Mouse (Mus musculus): ENCODE measurements around the gene Myh3.

Gene Myh3

DNA sequence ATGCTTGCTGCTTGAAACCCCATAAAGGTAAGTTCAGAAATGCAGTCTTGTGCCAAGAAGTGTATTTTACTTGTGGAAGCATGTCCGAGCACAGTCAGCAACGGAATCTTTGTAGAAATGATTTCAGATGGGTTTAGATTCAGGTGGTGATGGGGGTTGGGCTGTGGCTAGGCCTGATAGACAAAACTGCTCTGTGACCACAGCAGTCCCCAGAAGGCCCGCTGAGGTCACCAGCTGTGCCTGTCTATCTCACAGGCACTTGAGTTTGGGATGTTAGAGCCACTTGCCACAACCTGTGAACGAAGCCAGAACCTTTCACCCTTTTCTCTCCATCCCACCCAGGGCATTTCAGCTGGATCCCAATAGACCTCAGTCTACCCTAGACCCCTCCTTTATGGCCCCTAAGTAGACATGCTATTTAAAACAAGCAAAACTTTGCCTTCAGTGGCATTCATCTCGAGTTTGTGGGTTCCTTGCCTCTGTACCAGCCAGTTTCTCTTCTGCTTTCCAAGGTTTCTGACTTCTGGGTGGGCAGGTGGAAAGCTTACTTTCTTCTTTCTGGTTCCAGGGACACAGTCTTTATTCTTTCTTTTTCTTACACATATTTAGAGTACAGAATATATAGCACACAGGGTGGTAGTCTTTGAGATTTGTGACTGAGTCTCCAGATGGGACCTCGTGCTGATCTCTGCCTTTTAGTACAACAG lies 66.6 kb downstream of the Myh3 start:
- DNase-seq (ENCODE audit: low spot score): no peak

GRCm38 (mm10) chr11:67145482-67146408 lies 67.6 kb downstream of the Myh3 start:
- no peak for DNase-seq (ENCODE audit: low spot score)

DNA sequence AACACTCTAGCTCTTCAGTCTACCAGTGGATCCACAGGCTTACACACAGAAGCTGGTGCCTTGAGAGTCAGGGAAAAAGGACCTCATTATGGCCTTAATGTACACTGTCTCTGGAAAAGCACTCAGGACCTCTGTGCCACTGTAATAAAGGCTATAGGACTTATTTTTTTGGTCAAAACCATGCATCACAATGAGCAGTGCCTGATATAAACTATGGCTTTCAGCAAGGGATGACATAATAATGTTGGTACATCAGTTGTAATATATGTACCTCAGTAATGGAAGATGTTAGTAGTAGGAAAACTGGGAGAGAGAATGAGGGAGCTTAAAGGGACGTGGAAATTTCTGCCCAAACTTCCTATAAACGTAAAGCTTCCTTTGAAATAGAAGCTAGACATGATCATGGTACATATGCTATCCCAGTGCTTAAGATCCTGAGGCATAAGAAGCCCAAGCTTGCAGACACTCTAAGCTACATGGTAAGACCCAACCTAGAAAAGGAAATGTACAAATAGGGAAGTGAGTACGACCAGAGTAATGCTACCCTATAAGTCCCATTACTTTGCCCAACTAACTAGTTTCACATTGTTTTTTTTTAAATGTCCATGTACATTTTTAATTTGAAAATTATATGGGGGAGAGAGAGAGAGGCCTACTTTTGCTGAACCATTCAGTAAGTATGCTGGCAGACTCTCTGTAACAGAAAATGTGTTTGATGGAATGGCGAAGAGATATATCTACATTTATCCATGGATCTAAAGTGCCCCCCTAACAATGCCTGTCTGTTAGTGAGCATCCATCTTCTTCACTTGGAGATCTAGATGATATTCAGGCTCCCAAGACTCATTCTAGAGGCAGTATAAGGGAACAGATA lies 68.5 kb downstream of the Myh3 start:
- no peak for DNase-seq (ENCODE audit: low spot score)

- no peak for DNase-seq (ENCODE audit: low spot score)
These were observed 69.3 kb downstream of the Myh3 start for GRCm38 (mm10) chr11:67147283-67147921.

GRCm38 (mm10) chr11:67148286-67149012 lies 70.3 kb downstream of the Myh3 start:
- DNase-seq (ENCODE audit: low spot score): no peak

DNA sequence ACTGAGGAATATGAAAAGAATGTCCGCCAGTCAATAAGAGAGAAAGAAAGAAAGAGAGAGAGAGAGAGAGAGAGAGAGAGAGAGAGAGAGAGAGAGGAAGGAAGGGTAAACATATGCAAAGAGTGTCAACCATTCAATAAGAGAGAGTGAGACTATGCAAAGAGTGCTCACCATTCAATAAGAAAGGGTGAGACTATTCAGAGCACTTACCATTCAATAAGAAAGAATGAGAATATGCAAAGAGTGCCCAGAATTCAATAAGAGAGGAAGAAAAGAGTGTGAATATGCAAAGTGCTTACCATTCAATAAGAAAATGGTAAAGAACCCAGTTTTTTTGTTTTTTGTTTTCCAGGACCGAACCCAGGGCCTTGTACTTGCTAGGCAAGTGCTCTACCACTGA lies 72.1 kb downstream of the Myh3 start:
- DNase-seq (ENCODE audit: low spot score): no peak

GRCm38 (mm10) chr11:67151159-67151558 lies 73.1 kb downstream of the Myh3 start:
- DNase-seq (ENCODE audit: low spot score): no peak

Data from T-cell, adult 2 months (primary cell).